Mouse (Mus musculus) forebrain, embryonic 16.5 days (tissue): ENCODE results near the gene Ier5l. TPM values are rescaled to one million over a fixed set of nuclear protein-coding genes. Genes with fewer than 3 reads are reported as not detected.

Experiments used
- ATAC-seq: fragments of 200-750 bp; cut with Nextera tagmentation; 2 replicates; pipeline ENCODE4 v1.8.0; 2017; ENCODE audit warnings: mild to moderate bottlenecking, moderate library complexity
- H3K27ac ChIP-seq: fragments of 300-500 bp; sonication (generic); 2 replicates; pipeline ENCODE4 v1.5.1; 2014; ENCODE audit warnings: low read length, control low read depth
- H3K27me3 ChIP-seq: fragments of 300-500 bp; sonication (generic); replicated peaks from 2 replicates; pipeline ENCODE4 v1.6.1; 2014; ENCODE audit warnings: low read length; ENCODE audit not compliant: control insufficient read depth, insufficient read depth
- H3K36me3 ChIP-seq: fragments of 300-500 bp; sonication (generic); 2 replicates; pipeline ENCODE4 v1.6.1; 2014; ENCODE audit not compliant: control insufficient read depth, insufficient read depth
- H3K4me1 ChIP-seq: fragments of 300-500 bp; sonication (generic); replicated peaks from 2 replicates; pipeline ENCODE4 v1.6.1; 2014; ENCODE audit warnings: low read length; ENCODE audit not compliant: control insufficient read depth, insufficient read depth
- H3K4me2 ChIP-seq: fragments of 300-500 bp; sonication (generic); 2 replicates; pipeline ENCODE4 v1.6.1; 2014; ENCODE audit warnings: mild to moderate bottlenecking, low read length, control low read depth
- H3K4me3 ChIP-seq: fragments of 300-500 bp; sonication (generic); replicated peaks from 2 replicates; pipeline ENCODE4 v1.5.1; 2014; ENCODE audit warnings: mild to moderate bottlenecking, low read length, control low read depth
- H3K9ac ChIP-seq: fragments of 300-500 bp; sonication (generic); replicated peaks from 2 replicates; pipeline ENCODE4 v1.6.1; 2014; ENCODE audit warnings: low read depth, low read length, control low read depth
- H3K9me3 ChIP-seq: fragments of 300-500 bp; sonication (generic); 2 replicates; pipeline ENCODE4 v1.6.1; 2016; ENCODE audit warnings: low read length; ENCODE audit not compliant: control insufficient read depth
- whole genome bisulfite sequencing: fragments of 180-500 bp; shearing (Covaris S2); extraction: QIAGEN DNeasy Blood & Tissue Kit; methylation state at CpG from one replicate; pipeline ENCODE4 v1.1.7; 2014; 5-methylcytosine and 5-hydroxymethylcytosine counted together
- polyA plus RNA-seq: library from polyadenylated mRNA; unstranded; fragments of >200 nt; fragmentation: Nextera tagmentation; extraction: Ambion mirVana; gene quantifications from 2 replicates; pipeline ENCODE4 v1.2.1, GENCODE M21; 2015

Gene Ier5l
- polyA plus RNA-seq, 1 experiment from 2014 or later = 1.8 TPM

- Histone ChIP-seq H3K9ac (no peak overlapping the region), H3K9me3 (no peaks in the 10 kb centered on the region), H3K27me3 (no peaks in the 10 kb centered on the region), H3K36me3 (no peaks in the 10 kb centered on the region), H3K4me3 (no peak overlapping the region), H3K4me1 (no peaks in the 10 kb centered on the region), H3K4me2 (no peak overlapping the region), H3K27ac (no peak overlapping the region)
- WGBS = 71% methylated on average over 2 of the region's 2 CpGs
- ATAC-seq = no peak
These were observed 16.4 kb upstream of the Ier5l start for GRCm38 (mm10) chr2:30490384-30490783.

- Histone ChIP-seq H3K4me2 (no peak overlapping the region), H3K4me1 (no peaks in the 10 kb centered on the region), H3K27ac (no peak overlapping the region), H3K36me3 (no peaks in the 10 kb centered on the region), H3K9me3 (no peaks in the 10 kb centered on the region), H3K9ac (no peak overlapping the region), H3K4me3 (no peak overlapping the region), H3K27me3 (no peaks in the 10 kb centered on the region)
- 45% methylated on average over 7 of the region's 7 CpGs for WGBS
- no peak for ATAC-seq
These were observed 13.6 kb upstream of the Ier5l start for GRCm38 (mm10) chr2:30487597-30487996.

- Histone ChIP-seq H3K9me3 (no peaks in the 10 kb centered on the region), H3K9ac (no peak overlapping the region), H3K4me2 (no peak overlapping the region), H3K27me3 (no peaks in the 10 kb centered on the region), H3K27ac (no peak overlapping the region), H3K4me1 (peaks cover 5% of the 10 kb centered on the region), H3K36me3 (no peaks in the 10 kb centered on the region), H3K4me3 (no peak overlapping the region)
- 50% methylated on average over 1 of the region's 1 CpGs for WGBS
- ATAC-seq = no peak
These were observed 4.5 kb upstream of the Ier5l start for GRCm38 (mm10) chr2:30478526-30478925.

GRCm38 (mm10) chr2:30476241-30476640, 2.2 kb upstream of the Ier5l start:
- Histone ChIP-seq H3K27me3 (no peaks in the 10 kb centered on the region), H3K4me2 (no peak overlapping the region), H3K9me3 (no peaks in the 10 kb centered on the region), H3K4me1 (peaks cover 9% of the 10 kb centered on the region), H3K4me3 (no peak overlapping the region), H3K27ac (no peak overlapping the region), H3K36me3 (no peaks in the 10 kb centered on the region), H3K9ac (no peak overlapping the region)
- 76% methylated on average over 2 of the region's 2 CpGs for WGBS
- ATAC-seq = no peak

GRCm38 (mm10) chr2:30475457-30475856, 1.4 kb upstream of the Ier5l start:
- 82% methylated on average over 7 of the region's 7 CpGs for WGBS
- H3K27me3 ChIP-seq = no peaks in the 10 kb centered on the region

GRCm38 (mm10) chr2:30474776-30475175, 757 bp upstream of the Ier5l start:
- H3K9ac ChIP-seq = no peak overlapping the region
- H3K27ac ChIP-seq = no peak overlapping the region
- no peak for ATAC-seq
- H3K9me3 ChIP-seq = no peaks in the 10 kb centered on the region
- peaks cover 20% of the 10 kb centered on the region for H3K4me1 ChIP-seq
- H3K36me3 ChIP-seq = no peaks in the 10 kb centered on the region
- H3K4me2 ChIP-seq = peak overlapping the region; percentile 100
- peak overlapping the region; percentile 90; the same call in 1 of the 2 replicates for H3K4me3 ChIP-seq
- 32% methylated on average over 4 of the region's 4 CpGs for WGBS
- no peaks in the 10 kb centered on the region for H3K27me3 ChIP-seq

More at GRCm38 (mm10) chr2:30475457-30475856, 1.4 kb upstream of the Ier5l start:
- H3K9ac ChIP-seq = no peak overlapping the region
- no peaks in the 10 kb centered on the region for H3K36me3 ChIP-seq
- H3K4me1 ChIP-seq = peaks cover 16% of the 10 kb centered on the region
- no peak overlapping the region for H3K4me2 ChIP-seq
- no peak overlapping the region for H3K27ac ChIP-seq
- no peak for ATAC-seq
- no peak overlapping the region for H3K4me3 ChIP-seq
- H3K9me3 ChIP-seq = no peaks in the 10 kb centered on the region

GRCm38 (mm10) chr2:30473431-30474031, 488 bp downstream of the Ier5l start:
- Histone ChIP-seq H3K27me3 (no peaks in the 10 kb centered on the region), H3K9ac (peak overlapping the region; percentile 90), H3K27ac (peak overlapping the region; percentile 90), H3K4me3 (peak overlapping the region; percentile 90), H3K9me3 (no peaks in the 10 kb centered on the region), H3K4me2 (peak overlapping the region; percentile 100), H3K4me1 (peaks cover 28% of the 10 kb centered on the region), H3K36me3 (no peaks in the 10 kb centered on the region)
- 0% methylated on average over 71 of the region's 80 CpGs for WGBS
- ATAC-seq = peak; percentile 36

- H3K4me2 ChIP-seq = peak overlapping the region; percentile 100
- H3K9me3 ChIP-seq = no peaks in the 10 kb centered on the region
- peak overlapping the region; percentile 90 for H3K9ac ChIP-seq
- H3K36me3 ChIP-seq = no peaks in the 10 kb centered on the region
- H3K27me3 ChIP-seq = 0 out of 2 replicates have a peak, but pooled peaks cover 2% of the 10 kb centered on the region
- 0% methylated on average over 60 of the region's 60 CpGs for WGBS
- peak overlapping the region; percentile 90 for H3K4me3 ChIP-seq
- H3K27ac ChIP-seq = peak overlapping the region; percentile 90
- peaks cover 31% of the 10 kb centered on the region for H3K4me1 ChIP-seq
- no peak for ATAC-seq
These were observed 1.2 kb downstream of the Ier5l start for GRCm38 (mm10) chr2:30472731-30473351.

- Histone ChIP-seq H3K9ac (peak overlapping the region; percentile 90), H3K27ac (peak overlapping the region; percentile 90), H3K4me2 (peak overlapping the region; percentile 100), H3K36me3 (no peaks in the 10 kb centered on the region), H3K27me3 (0 out of 2 replicates have a peak, but pooled peaks cover 2% of the 10 kb centered on the region), H3K4me1 (peaks cover 32% of the 10 kb centered on the region), H3K9me3 (no peaks in the 10 kb centered on the region), H3K4me3 (peak overlapping the region; percentile 90)
- ATAC-seq = peak; percentile 9; the same call in 1 of the 2 replicates
- under 1% methylated on average over 45 of the region's 51 CpGs for WGBS
These were observed 2.0 kb downstream of the Ier5l start for GRCm38 (mm10) chr2:30471795-30472720.
